Mouse (Mus musculus): Measurements from ENCODE around the gene Ap1g2. TPM values are rescaled to one million over a fixed set of nuclear protein-coding genes. Genes with fewer than 3 reads are reported as not detected.

The Ap1g2 gene
- polyA plus RNA-seq (2014; fragmentation: Illumina TruSeq; extraction: RNeasy Lipid Tissue Mini Kit (QIAGEN cat#74804); ENCODE audit: insufficient read depth, low read depth, low replicate concordance), result 16.4 TPM

DNA sequence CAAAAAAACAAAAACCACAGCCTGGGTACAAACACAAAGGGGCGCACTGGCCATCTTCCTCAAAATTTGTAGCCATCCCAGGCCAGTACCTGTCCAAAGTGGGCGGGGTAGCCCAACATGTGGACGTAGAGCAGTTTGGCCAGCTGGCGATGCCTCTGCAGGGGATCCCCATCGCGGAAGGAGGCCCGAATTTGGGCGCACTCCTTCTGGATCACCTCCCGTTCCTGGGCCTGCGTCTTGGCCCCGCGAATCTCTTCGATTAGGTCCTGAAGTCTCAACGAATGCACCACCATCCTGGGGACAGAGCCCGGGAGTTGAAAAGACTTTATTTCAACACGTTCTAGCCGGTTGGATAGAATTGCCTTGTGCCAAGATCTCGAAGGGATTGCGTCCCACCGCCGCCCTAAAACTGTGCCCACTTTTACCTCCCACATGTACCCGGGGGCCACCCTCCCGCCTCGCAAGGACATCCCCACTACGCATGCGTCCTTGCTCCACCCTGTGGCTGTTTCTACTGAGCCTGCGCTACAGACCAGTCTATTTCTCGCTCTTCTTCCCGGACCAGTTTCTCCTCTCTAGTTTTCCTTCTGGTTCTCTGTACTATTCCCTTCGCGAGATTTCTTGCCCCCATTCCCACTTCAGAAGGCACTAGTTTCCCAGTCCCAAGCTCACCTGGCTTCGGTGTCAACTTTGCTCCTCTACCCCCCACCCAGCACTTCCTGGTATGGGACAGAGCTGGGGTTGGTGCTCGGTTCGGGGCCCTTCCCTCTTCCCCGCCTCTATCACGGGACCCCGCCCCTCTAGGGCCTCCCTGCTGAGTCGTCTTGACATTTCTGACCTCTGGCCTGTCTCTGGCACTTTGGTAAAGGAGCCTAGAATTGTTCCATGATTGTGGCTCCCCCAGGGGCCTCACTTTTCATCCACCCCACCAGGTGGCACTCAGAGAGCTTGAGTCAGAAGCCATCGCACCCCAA lies at the start of gene Ap1g2:
Gene Ap1g2 (minus strand): TSS at position 758 of the 974 bp plus-strand sequence.

DNA sequence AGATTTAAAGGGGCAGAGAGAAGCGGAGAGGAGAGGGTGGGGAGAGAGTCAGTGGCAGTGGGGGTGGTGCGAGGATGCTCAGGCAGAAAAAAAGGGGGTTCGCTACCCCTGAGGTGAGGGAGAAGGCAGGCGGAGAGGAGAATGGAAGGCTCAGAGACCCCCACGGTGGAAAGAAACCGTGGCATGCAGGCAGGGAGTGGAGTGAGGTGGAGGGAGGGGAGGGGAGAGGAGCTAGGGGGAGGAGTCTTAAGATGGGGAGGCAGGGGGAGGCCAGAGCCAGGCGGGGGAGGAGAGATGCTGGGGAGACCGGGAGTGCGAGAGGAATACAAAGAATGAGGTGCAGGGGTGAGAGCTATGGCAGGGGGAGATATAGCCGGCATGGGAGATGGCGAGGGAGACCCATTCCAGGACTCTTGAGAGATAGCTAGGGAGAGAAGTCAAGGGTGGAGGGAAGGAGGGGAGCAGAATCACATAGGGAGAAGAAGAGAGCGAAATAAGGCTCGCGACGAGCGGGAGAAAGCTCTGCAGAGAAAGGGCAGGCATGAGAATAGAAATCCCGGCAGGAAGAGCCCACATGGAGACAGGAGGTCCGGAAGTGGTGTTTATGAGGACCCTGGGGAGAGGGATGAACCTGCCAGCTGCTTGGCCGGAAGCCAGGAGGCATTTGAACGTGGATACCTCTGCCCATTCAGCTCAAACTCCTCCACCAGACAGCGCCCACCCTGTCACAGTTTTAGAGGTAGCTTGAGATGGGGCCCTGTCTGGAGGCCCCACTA lies 10.2 kb upstream of the Ap1g2 start, which contains the start of gene Jph4:
Gene Jph4 (minus strand): TSS at position 511 of the 776 bp plus-strand sequence.

DNA sequence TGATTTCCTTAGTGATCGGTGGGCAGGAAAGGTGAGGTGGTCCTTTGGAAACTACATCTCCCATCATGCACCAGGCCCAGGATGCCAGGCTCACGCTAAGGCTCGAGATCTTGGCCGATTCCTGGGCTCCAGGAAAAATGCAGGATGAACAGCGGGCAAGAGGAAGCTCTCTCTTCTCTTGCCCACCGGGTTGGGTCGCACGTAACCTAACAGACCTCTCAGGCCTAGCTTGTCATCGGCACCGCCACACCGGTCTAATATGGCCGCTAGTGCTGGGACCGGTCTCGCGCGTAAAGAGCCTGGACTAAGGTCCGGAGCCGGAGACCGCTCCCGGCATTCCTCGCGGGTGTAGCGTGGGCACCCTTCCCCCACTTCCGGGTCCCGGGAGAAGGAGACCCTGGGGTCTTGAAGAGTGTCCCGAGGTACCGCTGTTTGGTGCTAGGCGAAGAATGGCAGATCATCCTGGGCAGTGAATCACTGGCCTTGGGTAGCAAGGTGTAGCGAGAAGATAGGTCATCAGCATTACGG lies 11.6 kb downstream of the Ap1g2 start, which contains the start of gene Thtpa:
Gene Thtpa (plus strand): TSS at position 81 of the 528 bp plus-strand sequence.

DNA sequence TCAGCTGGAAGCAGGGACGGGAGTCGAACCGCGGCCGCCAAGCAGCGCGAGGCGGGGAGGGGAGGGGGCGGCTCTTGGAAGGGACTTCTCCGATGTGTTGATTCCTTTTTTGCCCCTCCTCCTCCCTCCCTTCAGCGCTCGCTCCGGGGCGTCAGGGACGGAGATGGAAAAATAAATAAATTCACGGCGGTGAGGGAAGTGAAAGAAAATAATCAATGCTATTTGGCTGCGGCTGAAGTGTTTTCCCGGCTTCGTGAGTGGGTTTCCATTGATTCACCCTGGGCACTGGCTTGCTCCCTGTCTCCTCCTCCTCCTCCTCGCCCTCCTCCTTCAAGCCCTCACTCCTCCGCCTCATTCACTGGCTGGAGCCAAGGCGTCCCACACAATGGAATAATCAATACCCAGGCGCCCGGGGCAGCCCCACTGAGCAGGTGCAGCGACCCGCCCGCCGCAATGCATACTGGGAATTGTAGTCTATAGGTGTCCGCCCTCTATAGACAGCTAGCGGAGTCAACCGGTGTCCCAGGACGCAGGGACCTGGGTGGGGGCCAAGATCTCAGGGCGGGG lies 14.3 kb downstream of the Ap1g2 start, which contains the start of gene Zfhx2:
Gene Zfhx2 (minus strand): TSS at position 314 of the 567 bp plus-strand sequence.

Other genes starting within 250 kb of the Ap1g2 start
- 2.8 TPM for gene Homez, start 235.6 kb downstream of the Ap1g2 start, polyA plus RNA-seq (2014; fragmentation: Illumina TruSeq; extraction: RNeasy Lipid Tissue Mini Kit (QIAGEN cat#74804); ENCODE audit: insufficient read depth, low read depth, low replicate concordance)
- 8.1 TPM for gene Ppp1r3e, start 229.0 kb downstream of the Ap1g2 start, polyA plus RNA-seq (2014; fragmentation: Illumina TruSeq; extraction: RNeasy Lipid Tissue Mini Kit (QIAGEN cat#74804); ENCODE audit: insufficient read depth, low read depth, low replicate concordance)
- gene Bcl2l2, start 223.2 kb downstream of the Ap1g2 start, polyA plus RNA-seq (2014; fragmentation: Illumina TruSeq; extraction: RNeasy Lipid Tissue Mini Kit (QIAGEN cat#74804); ENCODE audit: insufficient read depth, low read depth, low replicate concordance), result 36.2 TPM
- gene Gm20521, start 223.2 kb downstream of the Ap1g2 start, polyA plus RNA-seq (2014; fragmentation: Illumina TruSeq; extraction: RNeasy Lipid Tissue Mini Kit (QIAGEN cat#74804); ENCODE audit: insufficient read depth, low read depth, low replicate concordance), result not detected
- 89.4 TPM for gene Pabpn1, start 214.1 kb downstream of the Ap1g2 start, polyA plus RNA-seq (2014; fragmentation: Illumina TruSeq; extraction: RNeasy Lipid Tissue Mini Kit (QIAGEN cat#74804); ENCODE audit: insufficient read depth, low read depth, low replicate concordance)
- 9.3 TPM for gene Slc22a17, start 193.5 kb downstream of the Ap1g2 start, polyA plus RNA-seq (2014; fragmentation: Illumina TruSeq; extraction: RNeasy Lipid Tissue Mini Kit (QIAGEN cat#74804); ENCODE audit: insufficient read depth, low read depth, low replicate concordance)
- 3.3 TPM for gene Efs, start 180.5 kb downstream of the Ap1g2 start, polyA plus RNA-seq (2014; fragmentation: Illumina TruSeq; extraction: RNeasy Lipid Tissue Mini Kit (QIAGEN cat#74804); ENCODE audit: insufficient read depth, low read depth, low replicate concordance)
- not detected for gene Il25, start 173.9 kb downstream of the Ap1g2 start, polyA plus RNA-seq (2014; fragmentation: Illumina TruSeq; extraction: RNeasy Lipid Tissue Mini Kit (QIAGEN cat#74804); ENCODE audit: insufficient read depth, low read depth, low replicate concordance)
- not detected for gene Cmtm5, start 170.3 kb downstream of the Ap1g2 start, polyA plus RNA-seq (2014; fragmentation: Illumina TruSeq; extraction: RNeasy Lipid Tissue Mini Kit (QIAGEN cat#74804); ENCODE audit: insufficient read depth, low read depth, low replicate concordance)
- gene Myh6, start 139.7 kb downstream of the Ap1g2 start, polyA plus RNA-seq (2014; fragmentation: Illumina TruSeq; extraction: RNeasy Lipid Tissue Mini Kit (QIAGEN cat#74804); ENCODE audit: insufficient read depth, low read depth, low replicate concordance), result 170 TPM
- not detected for gene Gm17428, start 129.7 kb downstream of the Ap1g2 start, polyA plus RNA-seq (2014; fragmentation: Illumina TruSeq; extraction: RNeasy Lipid Tissue Mini Kit (QIAGEN cat#74804); ENCODE audit: insufficient read depth, low read depth, low replicate concordance)
- gene Myh7, start 112.0 kb downstream of the Ap1g2 start, polyA plus RNA-seq (2014; fragmentation: Illumina TruSeq; extraction: RNeasy Lipid Tissue Mini Kit (QIAGEN cat#74804); ENCODE audit: insufficient read depth, low read depth, low replicate concordance), result 10.6 TPM
- 49.9 TPM for gene Ngdn, start 91.1 kb downstream of the Ap1g2 start, polyA plus RNA-seq (2014; fragmentation: Illumina TruSeq; extraction: RNeasy Lipid Tissue Mini Kit (QIAGEN cat#74804); ENCODE audit: insufficient read depth, low read depth, low replicate concordance)
- 0.37 TPM for gene Zfhx2, start 14.3 kb downstream of the Ap1g2 start, polyA plus RNA-seq (2014; fragmentation: Illumina TruSeq; extraction: RNeasy Lipid Tissue Mini Kit (QIAGEN cat#74804); ENCODE audit: insufficient read depth, low read depth, low replicate concordance)
- 7.4 TPM for gene Thtpa, start 11.8 kb downstream of the Ap1g2 start, polyA plus RNA-seq (2014; fragmentation: Illumina TruSeq; extraction: RNeasy Lipid Tissue Mini Kit (QIAGEN cat#74804); ENCODE audit: insufficient read depth, low read depth, low replicate concordance)
- gene Jph4, start 10.3 kb upstream of the Ap1g2 start, polyA plus RNA-seq (2014; fragmentation: Illumina TruSeq; extraction: RNeasy Lipid Tissue Mini Kit (QIAGEN cat#74804); ENCODE audit: insufficient read depth, low read depth, low replicate concordance), result 0.07 TPM
- not detected for gene Dhrs2, start 115.4 kb upstream of the Ap1g2 start, polyA plus RNA-seq (2014; fragmentation: Illumina TruSeq; extraction: RNeasy Lipid Tissue Mini Kit (QIAGEN cat#74804); ENCODE audit: insufficient read depth, low read depth, low replicate concordance)

Measured in lung, adult 10 weeks (tissue).